Mouse (Mus musculus): ENCODE results near the gene Nlrc5. TPM values are rescaled to one million over a fixed set of nuclear protein-coding genes. Genes with fewer than 3 reads are reported as not detected.

The Nlrc5 gene
- polyA plus RNA-seq, 1 experiment from 2014 or later, result 0.28 TPM

GRCm38 (mm10) chr8:94413509-94413908 lies 20.6 kb upstream of the Nlrc5 start:
- Histone ChIP-seq H3K4me1 (replicated peaks; ENCODE audit: control insufficient read depth, insufficient read depth, low read length) (no peaks in the 10 kb centered on the region), H3K27me3 (replicated peaks; ENCODE audit: control insufficient read depth, insufficient read depth, low read length) (no peaks in the 10 kb centered on the region), H3K9me3 (ENCODE audit: control insufficient read depth, low read length) (no peaks in the 10 kb centered on the region), H3K4me3 (replicated peaks; ENCODE audit: low read length) (no peak overlapping the region), H3K4me2 (ENCODE audit: low read length) (no peak overlapping the region), H3K27ac (ENCODE audit: low read length) (no peak overlapping the region), H3K9ac (replicated peaks; ENCODE audit: low read depth, low read length) (no peak overlapping the region), H3K36me3 (ENCODE audit: control insufficient read depth, insufficient read depth) (no peaks in the 10 kb centered on the region)
- no peak for ATAC-seq
- WGBS, result 84% methylated on average over 6 of the region's 6 CpGs

- ATAC-seq, result no peak
- Histone ChIP-seq H3K27me3 (replicated peaks; ENCODE audit: control insufficient read depth, insufficient read depth, low read length) (no peaks in the 10 kb centered on the region), H3K9ac (replicated peaks; ENCODE audit: low read depth, low read length) (no peak overlapping the region), H3K4me1 (replicated peaks; ENCODE audit: control insufficient read depth, insufficient read depth, low read length) (no peaks in the 10 kb centered on the region), H3K4me2 (ENCODE audit: low read length) (no peak overlapping the region), H3K27ac (ENCODE audit: low read length) (no peak overlapping the region), H3K36me3 (ENCODE audit: control insufficient read depth, insufficient read depth) (no peaks in the 10 kb centered on the region), H3K9me3 (ENCODE audit: control insufficient read depth, low read length) (no peaks in the 10 kb centered on the region), H3K4me3 (replicated peaks; ENCODE audit: low read length) (no peak overlapping the region)
- 76% methylated on average over 2 of the region's 2 CpGs for WGBS
These were observed 18.9 kb upstream of the Nlrc5 start for GRCm38 (mm10) chr8:94415218-94415617.

DNA sequence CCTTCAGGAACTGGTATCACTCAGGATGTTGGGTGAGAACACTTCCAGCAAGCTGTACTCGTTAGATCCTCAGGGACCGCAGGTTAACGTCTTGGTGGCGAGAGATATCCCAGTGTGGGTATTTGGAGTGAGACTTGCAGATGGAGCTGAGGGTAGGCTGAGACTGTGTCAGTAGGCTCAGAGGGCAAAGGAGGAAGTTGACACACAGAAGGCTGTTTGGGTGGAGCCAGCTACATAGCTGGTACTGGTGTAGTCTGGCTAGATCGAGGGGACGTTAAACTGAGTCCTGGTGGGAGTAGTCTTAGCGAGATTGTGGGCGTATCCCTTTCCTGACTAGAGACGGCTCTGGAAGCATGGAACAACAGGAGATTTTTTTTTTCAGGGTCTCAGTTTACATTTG lies 16.1 kb upstream of the Nlrc5 start:
- Histone ChIP-seq H3K4me3 (replicated peaks; ENCODE audit: low read length) (no peak overlapping the region), H3K9ac (replicated peaks; ENCODE audit: low read depth, low read length) (no peak overlapping the region), H3K27me3 (replicated peaks; ENCODE audit: control insufficient read depth, insufficient read depth, low read length) (no peaks in the 10 kb centered on the region), H3K4me1 (replicated peaks; ENCODE audit: control insufficient read depth, insufficient read depth, low read length) (no peaks in the 10 kb centered on the region), H3K4me2 (ENCODE audit: low read length) (no peak overlapping the region), H3K9me3 (ENCODE audit: control insufficient read depth, low read length) (no peaks in the 10 kb centered on the region), H3K27ac (ENCODE audit: low read length) (no peak overlapping the region), H3K36me3 (ENCODE audit: control insufficient read depth, insufficient read depth) (no peaks in the 10 kb centered on the region)
- 83% methylated on average over 9 of the region's 9 CpGs for WGBS
- no peak for ATAC-seq

DNA sequence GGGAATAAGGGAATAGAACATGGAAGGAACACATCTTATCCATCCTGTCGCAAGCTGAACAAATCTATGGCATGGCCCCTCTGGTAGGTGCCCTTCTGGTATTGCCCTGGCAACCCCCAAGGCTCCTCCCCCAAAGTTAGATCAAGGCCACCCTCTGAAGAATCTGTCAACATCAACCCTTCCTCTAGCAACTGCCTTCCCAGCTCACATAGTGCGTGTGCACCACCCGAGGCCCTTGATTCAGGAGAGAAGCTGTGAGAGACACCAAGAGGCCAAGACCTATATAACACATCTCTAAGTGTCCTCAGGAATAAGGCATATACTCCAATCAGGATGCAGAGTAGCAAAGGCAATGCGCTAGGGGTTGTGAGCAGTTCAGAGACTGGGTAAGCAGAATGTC lies 11.9 kb upstream of the Nlrc5 start:
- Histone ChIP-seq H3K4me2 (ENCODE audit: low read length) (no peak overlapping the region), H3K4me1 (replicated peaks; ENCODE audit: control insufficient read depth, insufficient read depth, low read length) (no peaks in the 10 kb centered on the region), H3K36me3 (ENCODE audit: control insufficient read depth, insufficient read depth) (no peaks in the 10 kb centered on the region), H3K27me3 (replicated peaks; ENCODE audit: control insufficient read depth, insufficient read depth, low read length) (no peaks in the 10 kb centered on the region), H3K4me3 (replicated peaks; ENCODE audit: low read length) (no peak overlapping the region), H3K27ac (ENCODE audit: low read length) (no peak overlapping the region), H3K9me3 (ENCODE audit: control insufficient read depth, low read length) (no peaks in the 10 kb centered on the region), H3K9ac (replicated peaks; ENCODE audit: low read depth, low read length) (no peak overlapping the region)
- ATAC-seq, result no peak
- WGBS, result 93% methylated on average over 4 of the region's 4 CpGs

DNA sequence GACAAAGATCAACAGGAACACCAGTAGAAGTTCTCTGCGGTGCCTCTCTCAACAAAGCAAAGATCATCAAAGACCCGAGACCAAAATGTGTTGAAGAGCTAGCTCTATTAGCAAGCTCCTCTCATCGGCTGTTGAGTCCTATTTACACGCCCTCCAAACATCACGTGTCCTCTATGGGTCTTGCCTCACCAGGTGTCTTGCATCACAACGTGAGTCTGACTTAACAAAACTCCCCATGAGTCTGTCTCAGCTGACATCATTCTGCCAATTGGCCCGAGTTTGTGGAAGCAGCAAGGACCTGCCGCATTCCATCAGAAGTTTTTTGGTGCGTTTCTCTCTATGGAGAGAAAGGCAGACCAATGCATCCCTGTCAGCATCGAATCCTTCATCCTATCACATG lies 6.2 kb upstream of the Nlrc5 start:
- no peak overlapping the region for H3K27ac ChIP-seq (ENCODE audit: low read length)
- H3K36me3 ChIP-seq (ENCODE audit: control insufficient read depth, insufficient read depth), result no peaks in the 10 kb centered on the region
- WGBS, result 82% methylated on average over 10 of the region's 10 CpGs
- no peak overlapping the region for H3K4me3 ChIP-seq (replicated peaks; ENCODE audit: low read length)
- no peak for ATAC-seq
- no peaks in the 10 kb centered on the region for H3K4me1 ChIP-seq (replicated peaks; ENCODE audit: control insufficient read depth, insufficient read depth, low read length)
- no peaks in the 10 kb centered on the region for H3K9me3 ChIP-seq (ENCODE audit: control insufficient read depth, low read length)
- H3K9ac ChIP-seq (replicated peaks; ENCODE audit: low read depth, low read length), result no peak overlapping the region
- H3K4me2 ChIP-seq (ENCODE audit: low read length), result no peak overlapping the region
- H3K27me3 ChIP-seq (replicated peaks; ENCODE audit: control insufficient read depth, insufficient read depth, low read length), result no peaks in the 10 kb centered on the region

- no peaks in the 10 kb centered on the region for H3K9me3 ChIP-seq (ENCODE audit: control insufficient read depth, low read length)
- 85% methylated on average over 4 of the region's 4 CpGs for WGBS
- no peak overlapping the region for H3K4me2 ChIP-seq (ENCODE audit: low read length)
- H3K4me3 ChIP-seq (replicated peaks; ENCODE audit: low read length), result no peak overlapping the region
- H3K36me3 ChIP-seq (ENCODE audit: control insufficient read depth, insufficient read depth), result no peaks in the 10 kb centered on the region
- H3K27me3 ChIP-seq (replicated peaks; ENCODE audit: control insufficient read depth, insufficient read depth, low read length), result 0 out of 2 replicates have a peak, but pooled peaks cover under 1% of the 10 kb centered on the region
- no peak for ATAC-seq
- H3K9ac ChIP-seq (replicated peaks; ENCODE audit: low read depth, low read length), result no peak overlapping the region
- no peak overlapping the region for H3K27ac ChIP-seq (ENCODE audit: low read length)
- H3K4me1 ChIP-seq (replicated peaks; ENCODE audit: control insufficient read depth, insufficient read depth, low read length), result no peaks in the 10 kb centered on the region
These were observed 5.7 kb upstream of the Nlrc5 start for GRCm38 (mm10) chr8:94428420-94428819.

DNA sequence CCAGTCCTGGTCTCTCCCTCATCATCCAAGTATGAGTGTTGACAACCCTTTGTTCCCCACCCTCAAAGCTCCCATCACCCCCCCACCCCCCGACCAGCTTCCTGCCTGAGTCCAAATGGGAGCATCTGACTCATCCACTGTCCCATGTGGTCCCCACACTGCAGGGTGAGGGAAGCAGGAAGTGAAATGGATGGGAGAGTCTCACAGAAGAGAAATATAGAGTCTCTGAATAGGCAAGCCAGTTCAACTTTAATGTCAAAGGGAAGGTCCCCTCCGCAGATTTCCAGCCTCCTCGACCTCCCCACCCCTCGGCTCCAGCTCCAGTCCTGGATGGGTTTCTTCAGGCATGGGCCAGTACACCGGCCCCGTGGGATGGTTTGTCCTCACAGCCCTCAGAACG lies 4.8 kb upstream of the Nlrc5 start:
- peaks cover 7% of the 10 kb centered on the region for H3K4me1 ChIP-seq (replicated peaks; ENCODE audit: control insufficient read depth, insufficient read depth, low read length)
- no peaks in the 10 kb centered on the region for H3K36me3 ChIP-seq (ENCODE audit: control insufficient read depth, insufficient read depth)
- ATAC-seq, result no peak
- H3K4me3 ChIP-seq (replicated peaks; ENCODE audit: low read length), result no peak overlapping the region
- 0 out of 2 replicates have a peak, but pooled peaks cover 6% of the 10 kb centered on the region for H3K27me3 ChIP-seq (replicated peaks; ENCODE audit: control insufficient read depth, insufficient read depth, low read length)
- 83% methylated on average over 7 of the region's 7 CpGs for WGBS
- no peak overlapping the region for H3K9ac ChIP-seq (replicated peaks; ENCODE audit: low read depth, low read length)
- no peaks in the 10 kb centered on the region for H3K9me3 ChIP-seq (ENCODE audit: control insufficient read depth, low read length)
- H3K4me2 ChIP-seq (ENCODE audit: low read length), result no peak overlapping the region
- no peak overlapping the region for H3K27ac ChIP-seq (ENCODE audit: low read length)

DNA sequence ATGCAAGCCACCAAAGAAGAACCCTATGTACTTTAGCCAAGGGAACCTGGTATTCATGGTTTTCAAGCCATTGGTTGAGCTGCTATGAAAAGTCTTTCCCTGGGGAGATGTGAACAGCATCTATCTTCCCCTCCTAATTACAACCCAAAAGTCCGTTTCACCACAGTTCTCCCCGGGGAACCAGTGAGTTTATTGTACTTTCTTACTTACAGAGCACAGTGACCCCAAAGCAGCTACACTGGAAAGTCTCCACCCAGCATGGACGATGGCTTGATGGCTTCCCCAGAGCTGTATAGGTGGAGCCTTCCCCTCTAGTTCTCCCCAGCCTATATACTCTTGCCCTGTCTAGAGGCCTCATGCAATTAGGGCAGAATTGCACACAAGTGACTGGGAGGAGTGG lies 1.9 kb upstream of the Nlrc5 start:
- Histone ChIP-seq H3K4me2 (ENCODE audit: low read length) (no peak overlapping the region), H3K36me3 (ENCODE audit: control insufficient read depth, insufficient read depth) (no peaks in the 10 kb centered on the region), H3K4me3 (replicated peaks; ENCODE audit: low read length) (no peak overlapping the region), H3K9ac (replicated peaks; ENCODE audit: low read depth, low read length) (no peak overlapping the region), H3K27me3 (replicated peaks; ENCODE audit: control insufficient read depth, insufficient read depth, low read length) (0 out of 2 replicates have a peak, but pooled peaks cover 9% of the 10 kb centered on the region), H3K4me1 (replicated peaks; ENCODE audit: control insufficient read depth, insufficient read depth, low read length) (peaks cover 8% of the 10 kb centered on the region), H3K27ac (ENCODE audit: low read length) (no peak overlapping the region), H3K9me3 (ENCODE audit: control insufficient read depth, low read length) (no peaks in the 10 kb centered on the region)
- WGBS, result 76% methylated on average over 3 of the region's 3 CpGs
- no peak for ATAC-seq

- H3K27ac ChIP-seq (ENCODE audit: low read length), result no peak overlapping the region
- 0 out of 2 replicates have a peak, but pooled peaks cover 9% of the 10 kb centered on the region for H3K27me3 ChIP-seq (replicated peaks; ENCODE audit: control insufficient read depth, insufficient read depth, low read length)
- peaks cover 8% of the 10 kb centered on the region for H3K4me1 ChIP-seq (replicated peaks; ENCODE audit: control insufficient read depth, insufficient read depth, low read length)
- no peak overlapping the region for H3K4me2 ChIP-seq (ENCODE audit: low read length)
- no peak overlapping the region for H3K4me3 ChIP-seq (replicated peaks; ENCODE audit: low read length)
- H3K9ac ChIP-seq (replicated peaks; ENCODE audit: low read depth, low read length), result no peak overlapping the region
- ATAC-seq, result no peak
- WGBS, result 79% methylated on average over 3 of the region's 3 CpGs
- H3K9me3 ChIP-seq (ENCODE audit: control insufficient read depth, low read length), result no peaks in the 10 kb centered on the region
- no peaks in the 10 kb centered on the region for H3K36me3 ChIP-seq (ENCODE audit: control insufficient read depth, insufficient read depth)
These were observed 802 bp downstream of the Nlrc5 start for GRCm38 (mm10) chr8:94434958-94435357.

DNA sequence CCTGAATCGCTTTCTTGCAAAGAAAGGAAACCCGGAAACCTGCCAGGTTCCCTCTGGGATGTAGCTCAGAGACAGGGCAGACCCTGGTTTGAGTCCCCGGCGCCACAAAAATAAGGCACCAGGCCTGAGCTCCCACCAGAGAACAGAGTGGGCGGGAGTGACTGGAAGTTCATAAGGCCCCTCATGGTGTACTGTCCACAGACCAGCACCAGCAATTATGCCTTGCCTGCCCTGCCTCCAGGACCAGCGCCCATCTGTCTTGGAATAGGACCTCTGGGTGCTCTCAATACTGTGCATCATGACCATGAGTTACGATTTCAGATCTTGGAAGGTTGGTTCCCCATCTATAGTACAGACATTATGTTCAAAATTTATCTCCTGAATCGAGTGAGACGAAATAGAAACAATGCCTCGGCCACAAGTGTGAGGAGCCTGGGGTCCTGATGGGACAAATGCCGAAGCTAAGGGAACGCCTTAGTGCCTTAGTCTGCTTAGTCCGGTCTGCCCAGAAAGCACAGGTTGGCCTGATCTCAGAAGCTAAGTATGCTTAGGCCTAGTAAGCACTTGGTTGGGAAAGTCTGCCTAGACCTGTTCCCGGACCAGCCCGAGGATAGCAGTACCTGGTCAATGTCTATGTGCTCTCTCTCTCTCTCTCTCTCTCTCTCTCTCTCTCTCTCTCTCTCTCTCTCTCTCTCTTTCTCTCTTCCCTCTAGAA lies 1.4 kb downstream of the Nlrc5 start:
- ATAC-seq, result no peak
- H3K4me1 ChIP-seq (replicated peaks; ENCODE audit: control insufficient read depth, insufficient read depth, low read length), result peaks cover 8% of the 10 kb centered on the region
- H3K27ac ChIP-seq (ENCODE audit: low read length), result no peak overlapping the region
- WGBS, result 93% methylated on average over 15 of the region's 15 CpGs
- H3K4me3 ChIP-seq (replicated peaks; ENCODE audit: low read length), result no peak overlapping the region
- 0 out of 2 replicates have a peak, but pooled peaks cover 9% of the 10 kb centered on the region for H3K27me3 ChIP-seq (replicated peaks; ENCODE audit: control insufficient read depth, insufficient read depth, low read length)
- no peak overlapping the region for H3K9ac ChIP-seq (replicated peaks; ENCODE audit: low read depth, low read length)
- no peak overlapping the region for H3K4me2 ChIP-seq (ENCODE audit: low read length)
- no peaks in the 10 kb centered on the region for H3K36me3 ChIP-seq (ENCODE audit: control insufficient read depth, insufficient read depth)
- H3K9me3 ChIP-seq (ENCODE audit: control insufficient read depth, low read length), result no peaks in the 10 kb centered on the region
